Mouse (Mus musculus): ENCODE results near the gene Tmem232.
"Not testable (repeated sequence)": the region's sequence is repeated elsewhere in the genome, so short reads cannot be mapped to it uniquely, and the experiment has no call there.

Gene Tmem232

GRCm38 (mm10) chr17:65536156-65536555 is 4.4 kb downstream of the Tmem232 start:
- in situ Hi-C loops (cut with MboI, MseI) = no loop called here

- in situ Hi-C loops (cut with MboI, MseI) = not testable (repeated sequence)
Observed at GRCm38 (mm10) chr17:65532381-65532780, 8.2 kb downstream of the Tmem232 start.

GRCm38 (mm10) chr17:65527529-65527928 is 13.1 kb downstream of the Tmem232 start:
- in situ Hi-C loops (cut with MboI, MseI) = no loop called here

GRCm38 (mm10) chr17:65513517-65513916 is 27.1 kb downstream of the Tmem232 start:
- in situ Hi-C loops (cut with MboI, MseI) = no loop called here

- in situ Hi-C loops (cut with MboI, MseI) = no loop called here
Observed at GRCm38 (mm10) chr17:65484654-65485053, 55.9 kb downstream of the Tmem232 start.

- in situ Hi-C loops (cut with MboI, MseI) = no loop called here
Observed at GRCm38 (mm10) chr17:65476747-65477146, 63.8 kb downstream of the Tmem232 start.

- in situ Hi-C loops (cut with MboI, MseI) = no loop called here
Observed at GRCm38 (mm10) chr17:65450818-65451217, 89.8 kb downstream of the Tmem232 start.

- in situ Hi-C loops (cut with MboI, MseI) = not testable (repeated sequence)
Observed at GRCm38 (mm10) chr17:65437906-65438305, 102.7 kb downstream of the Tmem232 start.

- in situ Hi-C loops (cut with MboI, MseI) = no loop called here
Observed at GRCm38 (mm10) chr17:65419124-65419523, 121.5 kb downstream of the Tmem232 start.

- in situ Hi-C loops (cut with MboI, MseI) = no loop called here
Observed at GRCm38 (mm10) chr17:65405309-65405708, 135.3 kb downstream of the Tmem232 start.

GRCm38 (mm10) chr17:65400914-65401313 is 139.7 kb downstream of the Tmem232 start:
- in situ Hi-C loops (cut with MboI, MseI) = no loop called here

- in situ Hi-C loops (cut with MboI, MseI) = no loop called here
Observed at GRCm38 (mm10) chr17:65384411-65384962, 156.1 kb downstream of the Tmem232 start.

GRCm38 (mm10) chr17:65370034-65370780 is 170.4 kb downstream of the Tmem232 start:
- in situ Hi-C loops (cut with MboI, MseI) = no loop called here

GRCm38 (mm10) chr17:65365535-65366254 is 174.9 kb downstream of the Tmem232 start:
- in situ Hi-C loops (cut with MboI, MseI) = no loop called here

GRCm38 (mm10) chr17:65351836-65352235 is 188.7 kb downstream of the Tmem232 start:
- in situ Hi-C loops (cut with MboI, MseI) = loop anchor here (10.0 kb wide), 1 partner anchor 797 kb away; no protein-coding TSS in a partner anchor

- in situ Hi-C loops (cut with MboI, MseI) = no loop called here
Observed at GRCm38 (mm10) chr17:65340016-65340415, 200.6 kb downstream of the Tmem232 start.

- in situ Hi-C loops (cut with MboI, MseI) = no loop called here
Observed at GRCm38 (mm10) chr17:65330759-65331158, 209.8 kb downstream of the Tmem232 start.

- in situ Hi-C loops (cut with MboI, MseI) = no loop called here
Observed at GRCm38 (mm10) chr17:65325249-65325648, 215.3 kb downstream of the Tmem232 start.

- in situ Hi-C loops (cut with MboI, MseI) = loop anchor here (5.0 kb wide), 1 partner anchor 1248 kb away; no protein-coding TSS in a partner anchor
Observed at GRCm38 (mm10) chr17:65320623-65321022, 220.0 kb downstream of the Tmem232 start.

- in situ Hi-C loops (cut with MboI, MseI) = loop anchor here (10.0 kb wide), 1 partner anchor 775 kb away; no protein-coding TSS in a partner anchor
Observed at GRCm38 (mm10) chr17:65299946-65300345, 240.6 kb downstream of the Tmem232 start.

- in situ Hi-C loops (cut with MboI, MseI) = no loop called here
Observed at GRCm38 (mm10) chr17:65297831-65298230, 242.8 kb downstream of the Tmem232 start.

- in situ Hi-C loops (cut with MboI, MseI) = no loop called here
Observed at GRCm38 (mm10) chr17:65252160-65252559, 288.4 kb downstream of the Tmem232 start.

All from regulatory T cell (primary cell).